Mouse (Mus musculus): ENCODE results near the gene Degs2.
"Not testable (repeated sequence)": the region's sequence is repeated elsewhere in the genome, so short reads cannot be mapped to it uniquely, and the experiment has no call there.

Gene Degs2

DNA sequence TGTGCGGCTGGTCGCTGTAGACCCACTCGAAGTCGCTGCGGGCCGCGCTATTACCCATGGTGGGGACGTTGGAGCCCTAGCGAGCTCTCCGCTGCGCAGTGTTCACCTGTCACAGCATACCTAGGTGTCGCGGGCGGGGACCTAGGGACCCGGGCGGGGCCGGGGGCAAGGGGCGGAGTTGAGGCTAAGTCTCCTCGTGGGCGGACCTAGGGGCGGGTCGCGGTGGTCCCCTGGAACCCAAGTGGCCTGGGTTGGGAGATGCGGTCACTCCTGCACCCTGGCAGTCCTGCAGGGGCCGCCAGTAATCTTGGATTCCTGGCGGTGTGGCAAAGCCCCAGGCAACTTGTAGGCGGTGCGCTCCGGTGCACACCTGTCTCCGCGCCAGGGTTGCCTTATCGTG, at the start of gene Degs2:
Gene Degs2, minus strand, starts transcription at position 131 of the 400 bp plus-strand sequence.
- no peak for DNase-seq (ENCODE audit: low read depth, low spot score)

DNA sequence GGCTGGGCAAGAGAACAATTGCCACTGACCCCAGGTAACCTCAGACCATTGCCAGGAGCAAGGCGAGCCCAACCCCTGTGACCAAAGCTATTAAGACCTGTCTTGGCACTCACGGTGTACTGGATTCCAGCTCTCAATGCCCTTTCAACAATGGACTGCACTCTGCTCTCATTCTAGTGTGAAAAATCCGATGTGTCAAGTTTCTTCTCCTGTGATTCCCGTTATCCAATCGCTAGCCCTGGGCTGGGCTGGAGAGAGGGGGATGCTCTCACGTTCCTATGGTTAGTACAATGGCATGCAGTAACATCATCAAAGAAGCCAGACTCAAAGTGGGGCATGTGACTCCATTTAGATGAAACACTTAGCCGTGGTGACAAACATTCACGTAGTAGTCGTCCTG, 49.7 kb upstream of the Degs2 start:
- DNase-seq (ENCODE audit: low read depth, low spot score) = no peak

DNA sequence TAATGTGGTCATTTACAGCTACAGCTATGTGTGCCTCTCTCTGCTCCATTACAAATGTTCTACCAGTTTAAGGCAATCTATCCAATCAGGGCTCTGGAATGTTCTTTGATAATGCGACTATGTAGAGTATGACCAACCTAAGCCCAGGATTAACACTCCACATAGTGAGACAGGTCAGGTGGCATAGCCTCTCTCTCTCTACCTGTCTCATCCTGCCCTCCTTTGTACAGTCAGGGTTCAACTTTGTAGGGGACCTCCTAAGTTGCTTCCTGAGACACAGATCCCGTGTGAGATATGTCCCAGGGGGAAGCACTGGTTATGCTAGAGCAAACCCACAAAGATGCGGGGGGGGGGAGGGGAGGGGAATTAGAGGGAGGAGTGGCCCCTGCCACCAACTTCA, 48.1 kb upstream of the Degs2 start:
- no peak for DNase-seq (ENCODE audit: low read depth, low spot score)

DNA sequence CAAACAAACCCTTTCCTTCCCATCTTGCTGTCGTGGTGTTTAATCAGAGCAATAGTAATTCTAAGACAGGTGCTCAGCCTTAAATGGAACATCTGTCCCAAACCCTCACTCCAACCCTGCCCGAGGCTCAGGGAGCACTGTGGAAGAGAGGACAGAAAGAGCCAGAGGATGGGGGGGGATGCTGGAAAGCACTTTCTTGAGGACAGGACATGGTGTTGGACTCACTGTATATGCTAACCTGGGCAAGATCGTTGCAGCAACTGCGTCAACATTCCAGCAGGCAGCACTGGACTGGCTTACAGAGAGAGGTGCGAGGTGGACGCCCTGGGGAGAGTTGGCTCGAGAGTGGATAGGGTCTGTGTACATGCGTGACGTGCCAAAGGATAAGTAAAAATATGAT, 47.3 kb upstream of the Degs2 start:
- DNase-seq (ENCODE audit: low read depth, low spot score) = no peak

DNA sequence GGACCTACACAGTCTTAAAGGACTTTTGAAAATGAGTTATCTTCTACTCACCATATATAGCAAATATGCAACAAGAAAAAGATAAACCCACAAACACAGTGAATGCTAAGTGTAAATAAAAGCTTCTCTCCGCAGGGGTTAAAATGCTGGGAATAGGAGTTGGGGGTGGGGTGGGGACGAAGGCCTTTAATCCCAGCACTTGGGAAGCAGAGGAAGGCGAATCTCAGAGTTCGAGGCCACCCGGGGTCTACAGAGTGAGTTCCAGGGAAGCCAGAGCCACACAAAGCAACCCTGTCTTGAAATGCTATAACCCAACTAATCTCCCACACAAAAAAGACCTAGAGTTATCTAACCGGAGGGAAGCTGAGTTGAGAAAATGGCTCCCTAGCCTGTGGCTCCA, 46.9 kb upstream of the Degs2 start:
- DNase-seq (ENCODE audit: low read depth, low spot score) = no peak

DNA sequence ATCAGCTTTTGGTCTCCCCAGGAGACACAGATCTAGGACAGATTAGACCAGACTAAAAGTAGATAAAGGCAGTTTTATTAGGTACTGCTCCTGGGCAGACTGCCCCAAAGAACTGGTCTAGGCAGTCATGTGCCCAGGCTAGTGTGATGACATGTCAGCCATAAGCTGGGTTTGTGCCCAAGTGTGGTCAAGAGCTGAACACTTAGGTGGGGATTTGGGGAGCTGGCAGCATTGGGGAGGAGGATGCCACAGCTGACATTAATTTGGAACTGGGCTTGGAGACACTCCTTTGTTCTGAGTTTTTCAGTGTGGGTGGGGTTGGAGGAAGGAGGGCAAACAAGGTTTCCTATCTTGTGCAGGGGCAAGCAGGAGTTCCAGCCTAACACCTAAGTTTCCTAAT, 43.9 kb upstream of the Degs2 start:
- DNase-seq (ENCODE audit: low read depth, low spot score) = no peak

DNA sequence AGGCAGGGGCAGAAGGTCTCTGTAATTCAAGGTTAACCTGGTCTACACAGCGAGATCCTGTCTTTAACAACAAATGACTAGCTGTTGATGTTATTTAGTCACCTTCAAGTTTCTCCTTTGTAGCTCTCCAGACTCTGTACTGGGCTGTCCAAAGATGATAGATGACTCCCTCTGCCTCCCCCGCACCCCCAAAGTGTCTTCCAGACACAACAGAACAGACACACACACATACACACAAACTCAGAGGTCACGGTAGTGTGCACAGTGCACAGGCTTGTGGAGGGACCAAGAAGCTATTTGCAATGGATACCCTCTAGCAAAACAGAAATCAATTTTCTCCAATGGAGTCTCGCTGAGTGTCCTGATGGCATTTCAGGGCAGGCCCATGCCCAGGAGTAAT, 40.1 kb upstream of the Degs2 start:
- no peak for DNase-seq (ENCODE audit: low read depth, low spot score)

DNA sequence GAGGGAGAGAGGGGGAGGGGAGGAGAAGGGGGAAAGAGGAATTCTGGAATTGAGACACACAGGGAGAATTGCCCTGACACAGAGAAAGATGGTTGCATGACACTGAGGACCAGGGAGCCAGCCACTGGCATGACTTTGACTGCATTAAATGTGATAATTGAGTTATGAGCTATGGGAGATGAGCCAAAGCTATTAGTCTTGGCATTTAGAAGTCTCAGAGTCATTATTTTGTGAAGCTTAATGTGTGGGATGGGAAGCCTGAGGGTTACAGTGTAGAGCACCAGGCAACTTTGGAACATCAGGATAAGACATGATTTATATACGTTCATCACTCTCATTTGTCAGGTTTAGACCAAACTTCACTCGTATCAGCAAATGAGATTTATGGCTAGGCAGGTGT, 39.4 kb upstream of the Degs2 start:
- DNase-seq (ENCODE audit: low read depth, low spot score) = no peak

DNA sequence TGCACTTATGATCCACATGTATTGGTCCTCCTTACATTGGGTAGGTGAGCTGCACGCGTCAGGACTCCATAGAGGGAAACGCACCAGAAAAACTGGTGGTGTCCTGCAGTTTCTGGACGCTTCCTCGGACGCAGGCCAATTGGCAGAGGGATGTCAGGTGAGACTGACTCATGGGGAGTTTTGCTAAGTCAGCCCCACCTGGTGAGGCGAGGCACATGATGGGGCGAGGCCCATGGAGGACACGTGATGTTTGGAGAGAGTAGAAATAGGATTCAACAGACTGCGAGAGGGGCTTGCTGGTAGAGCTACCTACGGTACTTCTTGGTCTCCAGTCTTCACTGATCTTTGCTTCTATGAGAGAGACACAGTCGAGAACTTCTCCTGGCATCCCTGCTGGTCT, 36.6 kb upstream of the Degs2 start:
- no peak for DNase-seq (ENCODE audit: low read depth, low spot score)

DNA sequence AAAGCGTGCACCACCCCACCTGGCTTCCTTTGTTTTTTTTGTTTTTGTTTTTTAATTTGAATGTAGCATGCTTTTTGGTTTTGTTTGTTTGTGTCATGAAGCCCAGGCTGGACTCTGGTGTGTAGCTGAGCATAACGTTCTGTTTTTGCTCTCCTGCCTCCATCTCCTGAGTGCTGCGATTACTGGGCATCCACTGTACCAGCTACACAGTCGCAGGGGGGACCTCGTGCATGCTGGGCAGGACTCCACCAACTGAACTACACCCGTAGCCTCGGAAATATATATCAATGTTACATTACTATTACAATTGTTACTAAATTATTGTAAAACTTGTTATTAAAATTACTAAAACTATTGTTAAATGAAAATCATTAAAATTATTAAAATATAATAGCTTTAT, 35.7 kb upstream of the Degs2 start:
- DNase-seq (ENCODE audit: low read depth, low spot score) = no peak

DNA sequence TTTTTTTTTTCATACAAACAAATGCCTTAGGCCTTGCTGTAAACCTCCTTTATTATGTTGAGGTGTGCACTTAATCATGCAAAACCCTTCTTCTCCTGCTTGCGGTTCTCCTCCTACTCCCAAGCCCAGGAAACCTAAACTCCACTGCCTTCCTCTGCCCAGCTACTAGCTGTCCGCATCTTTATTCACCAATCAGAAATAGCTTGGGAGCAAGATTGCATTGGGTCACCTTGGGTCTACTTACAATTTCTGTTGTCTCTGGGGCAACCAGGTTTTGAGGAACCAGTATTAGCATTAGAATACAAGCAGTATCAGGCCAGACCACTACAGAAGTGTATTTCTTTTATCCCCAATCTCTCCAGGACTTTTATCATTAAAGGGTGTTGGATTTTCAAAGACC, 32.3 kb upstream of the Degs2 start:
- no peak for DNase-seq (ENCODE audit: low read depth, low spot score)

DNA sequence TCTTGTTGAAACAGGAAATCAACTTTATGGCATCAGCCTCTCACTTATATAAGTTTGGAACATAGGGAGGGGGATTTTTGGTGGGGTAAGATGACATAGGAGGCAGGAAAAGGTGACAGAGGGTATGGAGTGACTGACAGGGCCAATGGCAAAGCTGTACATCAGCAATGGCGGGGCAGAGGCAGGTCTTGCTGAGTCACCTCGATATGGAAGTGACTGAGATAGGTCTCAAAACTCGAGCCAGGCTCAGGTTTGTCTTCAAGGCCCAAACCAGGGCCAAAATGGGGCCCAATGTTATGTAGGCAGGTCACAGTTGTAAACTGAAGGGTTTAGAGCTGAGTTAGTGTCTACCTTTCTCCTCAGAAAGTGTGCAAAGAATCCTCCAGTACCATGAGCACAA, 21.7 kb upstream of the Degs2 start:
- DNase-seq (ENCODE audit: low read depth, low spot score) = no peak

DNA sequence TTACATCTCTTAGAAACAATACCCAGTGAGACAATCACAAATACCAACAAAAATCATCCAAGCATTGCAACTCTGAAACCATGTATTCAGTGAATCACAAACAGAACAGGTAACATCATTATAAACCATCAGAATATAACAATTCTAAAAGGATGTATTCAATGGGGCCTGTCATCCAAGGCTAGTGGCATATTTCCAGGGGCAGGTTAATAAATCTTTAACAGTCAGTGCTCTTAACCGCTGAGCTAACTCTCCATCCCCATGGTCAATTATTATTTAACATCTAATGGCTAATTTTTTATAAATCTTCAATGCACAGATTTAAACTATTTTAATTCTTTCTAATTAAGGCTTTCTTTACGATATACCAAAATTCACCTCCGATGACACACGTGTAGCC, 20.3 kb upstream of the Degs2 start:
- no peak for DNase-seq (ENCODE audit: low read depth, low spot score)

DNA sequence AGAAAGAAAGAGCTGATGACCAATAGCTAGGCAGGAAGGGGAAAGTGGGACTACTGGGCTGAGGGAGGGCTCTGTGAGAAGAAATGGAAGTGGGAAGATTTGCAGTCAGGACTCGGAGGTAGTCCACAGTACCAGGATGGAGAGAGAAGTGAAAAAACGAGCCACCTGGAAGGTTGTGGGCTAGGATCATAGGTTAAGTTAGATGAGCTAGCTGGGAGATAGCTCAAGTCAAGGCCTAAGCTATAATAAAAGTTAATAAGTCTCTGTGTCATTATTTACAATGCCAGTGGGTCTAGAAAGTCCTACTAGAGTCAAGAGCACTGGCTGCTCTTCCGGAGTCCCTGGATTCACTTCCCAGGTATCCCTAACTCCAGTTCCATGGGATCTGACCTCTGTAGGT, 16.4 kb upstream of the Degs2 start:
- DNase-seq (ENCODE audit: low read depth, low spot score) = no peak

DNA sequence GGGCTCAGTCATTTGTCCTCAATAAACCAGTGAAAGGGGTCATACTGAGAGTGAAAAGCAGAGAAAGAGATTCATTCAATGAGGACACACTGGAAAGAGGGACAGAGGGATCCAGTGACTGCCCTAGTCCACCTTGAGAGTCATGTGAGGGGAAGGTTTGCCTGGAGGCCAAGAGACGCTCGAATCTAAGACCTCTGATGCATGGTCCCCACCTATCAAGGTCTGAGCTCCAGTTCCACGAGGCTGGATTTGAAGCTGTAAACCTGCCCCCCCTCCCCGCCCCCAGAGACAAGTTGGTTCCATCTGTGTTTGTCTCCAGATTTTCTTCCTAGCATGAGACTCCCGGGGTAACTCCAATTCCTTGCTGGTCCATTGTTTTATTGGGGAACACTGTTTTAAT, 13.7 kb upstream of the Degs2 start:
- DNase-seq (ENCODE audit: low read depth, low spot score) = no peak

DNA sequence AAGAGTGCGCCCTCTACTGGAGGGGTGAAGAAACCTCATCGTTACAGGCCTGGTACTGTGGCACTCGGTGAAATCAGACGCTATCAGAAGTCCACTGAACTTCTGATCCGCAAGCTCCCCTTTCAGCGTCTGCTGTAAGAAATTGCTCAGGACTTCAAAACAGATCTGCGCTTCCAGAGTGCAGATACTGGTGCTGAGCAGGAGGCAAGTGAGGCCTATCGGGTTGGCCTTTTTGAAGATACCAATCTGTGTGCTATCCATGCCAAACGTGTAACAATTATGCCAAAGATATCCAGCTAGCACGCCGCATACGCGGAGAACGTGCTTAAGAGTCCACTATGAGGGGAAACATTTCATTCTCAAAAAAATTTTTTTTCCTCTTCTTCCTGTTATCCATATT, 11.9 kb upstream of the Degs2 start:
- DNase-seq (ENCODE audit: low read depth, low spot score) = not testable (repeated sequence)

DNA sequence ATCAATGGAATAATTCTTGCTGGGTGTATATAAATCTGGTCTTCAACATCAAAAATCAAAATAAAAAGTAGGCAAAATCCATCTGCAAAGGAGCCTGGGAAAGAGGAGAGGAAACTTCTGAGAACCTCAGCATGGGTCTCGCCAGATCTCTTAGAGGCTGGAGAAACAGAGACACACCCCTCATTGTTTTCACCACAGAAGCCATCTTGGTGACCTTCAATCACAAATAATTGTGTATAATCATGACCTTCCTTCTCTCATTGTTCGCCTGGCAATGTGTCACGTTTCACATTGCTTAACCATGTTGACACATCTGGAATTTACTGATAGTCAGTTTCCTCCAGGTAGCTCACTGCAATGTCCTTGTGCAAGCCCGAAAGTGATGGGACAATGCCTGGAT, 10.4 kb upstream of the Degs2 start:
- no peak for DNase-seq (ENCODE audit: low read depth, low spot score)

DNA sequence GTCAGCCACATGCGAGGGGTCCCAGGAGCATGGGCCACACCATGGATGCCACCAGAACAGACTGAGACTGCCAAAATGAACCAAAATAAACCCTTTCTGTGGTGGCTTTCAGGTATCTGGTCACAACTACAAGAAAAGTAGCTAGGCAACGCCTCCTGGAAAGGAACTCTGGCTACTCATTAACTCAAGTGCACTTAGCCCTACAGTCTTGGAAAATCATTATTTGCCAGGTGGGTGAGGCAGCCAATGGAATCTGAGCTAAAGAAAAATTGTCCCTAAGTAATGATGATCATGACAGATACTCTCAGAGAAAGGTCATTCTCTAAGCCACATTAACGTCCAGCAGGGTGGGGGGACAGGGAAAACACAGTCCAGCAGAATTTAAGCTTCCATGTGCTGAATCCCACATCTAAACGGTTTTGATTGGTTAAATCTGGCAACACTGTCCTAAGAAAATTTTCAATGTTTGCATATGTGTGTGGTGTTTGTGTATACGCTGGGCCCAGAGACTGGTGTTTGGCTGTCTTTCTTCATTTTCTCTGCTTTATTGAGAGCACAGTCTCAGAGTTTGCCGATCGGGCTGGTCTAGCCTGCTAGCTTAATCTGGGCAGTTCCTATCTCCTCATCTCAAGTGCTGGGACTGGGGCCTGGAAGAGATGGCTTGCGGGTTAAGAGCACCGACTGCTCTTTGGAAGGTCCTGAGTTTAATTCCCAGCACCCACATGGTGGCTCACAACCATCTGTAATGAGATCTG, 8.9 kb upstream of the Degs2 start:
- no peak for DNase-seq (ENCODE audit: low read depth, low spot score)

DNA sequence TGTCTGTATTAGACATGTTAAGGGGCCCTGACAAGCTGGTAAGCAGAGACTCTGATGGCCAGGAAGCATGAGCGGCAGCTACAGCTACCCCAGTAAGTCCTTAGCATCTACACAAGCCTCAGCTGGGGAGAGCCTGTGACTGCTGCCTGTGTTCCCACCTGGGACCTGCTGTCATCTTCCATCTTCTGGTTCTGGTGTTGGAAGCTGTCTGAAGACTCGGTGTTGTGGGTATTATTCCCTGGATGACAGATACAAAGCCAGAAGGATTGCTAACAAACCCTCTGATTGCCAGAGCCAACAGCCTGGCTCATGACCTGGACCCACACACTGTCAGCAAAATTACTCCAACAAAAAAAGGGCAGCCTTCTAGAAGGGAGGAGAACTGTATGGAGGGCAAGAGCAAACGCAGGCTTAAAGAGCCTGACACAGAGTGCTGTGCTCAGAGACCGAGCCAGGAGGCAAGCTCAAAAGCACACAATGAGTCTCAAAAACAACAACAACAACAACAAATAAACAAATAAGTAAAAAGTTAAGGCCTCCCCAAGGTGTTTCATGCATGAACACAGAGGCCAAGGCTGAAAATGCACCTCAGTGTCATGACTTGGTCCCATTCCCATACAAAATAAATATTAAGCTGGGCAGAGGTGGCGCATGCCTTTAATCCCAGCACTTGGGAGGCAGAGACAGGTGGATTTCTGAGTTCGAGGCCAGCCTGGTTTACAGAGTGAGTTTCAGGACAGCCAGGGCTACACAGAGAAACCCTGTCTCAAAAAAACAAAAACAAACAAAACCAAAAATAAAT, 8.1 kb upstream of the Degs2 start:
- DNase-seq (ENCODE audit: low read depth, low spot score) = no peak

DNA sequence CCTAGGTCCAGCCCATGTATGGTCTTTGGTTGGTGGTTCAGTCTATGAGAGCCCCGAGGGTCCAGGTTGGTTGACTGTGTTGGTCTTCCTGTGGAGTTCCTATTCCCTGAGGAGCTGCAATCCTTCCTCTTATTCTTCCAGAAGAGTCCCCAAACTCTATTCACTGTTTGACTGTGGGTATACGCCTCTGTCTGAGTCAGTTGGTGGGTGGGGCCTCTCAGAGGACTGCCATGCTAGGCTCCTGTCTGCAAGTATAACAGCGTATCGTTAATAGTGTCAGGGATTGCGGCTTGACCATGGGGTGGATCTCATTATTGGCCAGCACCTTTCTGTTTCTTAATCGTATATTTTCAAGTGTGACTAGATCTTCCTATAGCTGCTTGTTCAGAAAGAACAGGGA, 7.3 kb upstream of the Degs2 start:
- DNase-seq (ENCODE audit: low read depth, low spot score) = no peak

DNA sequence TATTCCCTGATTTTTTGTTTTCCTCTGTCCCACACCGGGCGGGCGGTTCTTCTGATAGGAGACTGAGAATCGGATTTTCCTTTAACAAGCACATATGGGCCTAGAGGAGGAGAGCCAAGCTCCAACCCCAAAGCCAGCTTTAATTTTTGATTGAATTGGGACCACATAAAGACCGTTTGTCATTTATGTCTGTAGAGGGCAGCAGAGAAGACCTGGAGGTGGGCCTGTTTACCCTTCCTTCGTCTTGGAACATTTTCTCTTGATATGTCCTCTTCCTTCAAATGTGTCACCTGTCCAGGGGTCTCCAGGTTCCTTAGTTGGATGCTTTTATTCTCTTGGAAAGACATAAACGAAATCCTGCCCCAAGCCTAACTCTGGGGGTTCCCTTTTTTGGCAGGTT, 4.0 kb upstream of the Degs2 start:
- DNase-seq (ENCODE audit: low read depth, low spot score) = no peak

DNA sequence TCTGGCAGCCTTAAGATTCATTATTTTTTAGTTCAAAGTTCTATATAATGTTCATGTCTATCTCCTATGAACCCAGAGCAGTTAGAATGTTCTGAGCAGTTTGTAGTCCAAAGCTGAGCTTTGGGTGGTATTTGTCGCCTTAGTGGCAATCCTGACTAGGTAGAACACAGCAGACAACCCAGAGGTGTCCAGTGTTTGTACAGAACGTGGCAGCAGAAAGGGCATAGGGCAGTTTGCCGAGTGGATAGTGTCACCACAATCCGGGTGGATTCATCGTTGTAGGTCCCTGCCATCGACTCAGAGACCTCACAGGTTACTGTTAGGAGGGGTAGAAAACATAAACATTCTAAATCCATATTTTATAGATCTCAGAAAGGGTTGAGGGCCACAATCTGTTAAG, 3.4 kb upstream of the Degs2 start:
- DNase-seq (ENCODE audit: low read depth, low spot score) = no peak

DNA sequence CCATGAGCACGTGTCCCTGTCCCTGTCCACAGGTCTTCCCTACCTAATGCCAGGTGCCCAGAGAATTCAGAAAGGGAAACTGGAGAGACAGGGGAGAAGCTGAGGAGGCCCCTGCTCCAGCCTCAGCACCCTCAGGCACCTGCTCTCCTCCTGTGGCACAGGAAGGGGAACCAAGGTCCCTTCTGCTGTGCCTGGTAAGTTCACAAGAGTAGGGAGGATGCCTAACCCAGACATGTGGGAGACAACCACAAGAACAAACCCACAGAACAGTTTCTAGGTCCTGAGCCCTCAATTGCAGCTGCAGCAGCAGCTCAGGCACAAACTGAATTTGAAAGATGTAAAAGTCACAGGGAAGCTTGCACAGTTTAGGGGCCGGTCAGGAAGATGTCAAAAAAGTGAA, 894 bp downstream of the Degs2 start:
- DNase-seq (ENCODE audit: low read depth, low spot score) = no peak
